Mouse (Mus musculus): ENCODE measurements around the gene Plekhh2.
"Not testable (repeated sequence)": the region's sequence is repeated elsewhere in the genome, so short reads cannot be mapped to it uniquely, and the experiment has no call there.

Gene Plekhh2

DNA sequence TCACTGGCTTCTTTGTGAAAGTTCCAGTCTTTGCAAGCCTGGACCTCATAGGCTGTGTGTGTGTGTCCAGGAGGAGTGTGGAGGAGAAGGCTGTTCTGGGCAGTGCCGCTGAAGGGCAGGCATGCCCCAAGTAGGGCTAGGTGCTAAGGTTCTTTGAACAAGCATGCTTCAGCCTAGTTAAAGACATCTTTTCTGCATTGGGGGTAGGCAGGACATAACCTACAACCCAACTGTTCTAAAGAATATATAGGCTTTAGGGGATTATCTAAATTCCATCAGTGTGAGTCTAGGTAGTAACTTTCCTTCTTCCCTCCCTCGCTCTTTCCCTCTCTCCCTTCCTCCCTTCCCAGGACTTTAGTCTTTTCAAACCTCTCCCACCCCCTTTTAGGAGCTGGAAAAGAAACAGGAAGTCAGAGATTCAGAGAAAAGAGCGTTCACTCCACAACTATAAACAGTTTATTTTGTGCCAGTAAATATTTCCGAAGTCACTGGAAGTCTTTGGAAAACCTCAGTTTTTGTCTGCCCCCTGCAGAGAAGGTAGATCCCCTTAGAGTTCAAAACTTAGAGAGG is 906 bp downstream of the Plekhh2 start:
- peak; percentile 24 for DNase-seq

DNA sequence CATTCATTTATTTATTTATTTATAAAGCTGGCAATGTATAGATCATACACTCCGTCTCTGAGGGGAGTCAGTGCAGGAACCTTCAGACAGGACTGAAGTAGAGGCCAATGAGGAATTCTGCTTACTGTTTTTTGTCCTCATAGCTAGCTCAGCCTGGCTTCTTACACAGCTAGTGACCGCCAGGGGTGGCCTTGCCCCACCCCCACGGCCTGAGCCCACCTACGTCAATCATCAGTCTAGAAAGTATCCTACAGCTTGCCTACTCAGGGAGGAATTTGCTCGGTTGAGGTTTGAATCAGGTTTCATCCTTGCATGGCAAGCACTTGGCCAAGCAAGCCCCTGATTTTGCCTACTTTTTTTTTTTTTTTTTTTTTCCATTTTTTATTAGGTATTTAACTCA is 4.2 kb downstream of the Plekhh2 start:
- DNase-seq = no peak

DNA sequence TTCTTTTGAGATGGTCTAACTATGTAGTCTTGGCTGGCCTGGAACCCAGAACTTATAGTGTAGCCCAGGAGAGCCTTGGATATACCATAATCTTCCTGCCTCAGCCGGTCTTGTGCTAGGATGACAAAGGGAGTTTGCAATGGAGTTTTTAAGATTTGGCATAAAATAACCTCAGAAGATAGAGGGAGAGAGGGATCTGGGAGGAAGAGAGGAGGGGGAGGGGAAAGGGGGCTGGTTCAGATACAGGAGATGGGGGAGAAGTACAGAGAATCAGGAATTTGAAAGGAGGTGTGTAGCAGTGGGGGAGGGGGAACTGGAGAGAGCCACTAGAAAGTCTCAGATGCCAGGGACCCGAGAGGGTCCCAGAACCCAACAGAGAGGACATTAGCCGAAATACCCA is 7.7 kb downstream of the Plekhh2 start:
- no peak for DNase-seq

DNA sequence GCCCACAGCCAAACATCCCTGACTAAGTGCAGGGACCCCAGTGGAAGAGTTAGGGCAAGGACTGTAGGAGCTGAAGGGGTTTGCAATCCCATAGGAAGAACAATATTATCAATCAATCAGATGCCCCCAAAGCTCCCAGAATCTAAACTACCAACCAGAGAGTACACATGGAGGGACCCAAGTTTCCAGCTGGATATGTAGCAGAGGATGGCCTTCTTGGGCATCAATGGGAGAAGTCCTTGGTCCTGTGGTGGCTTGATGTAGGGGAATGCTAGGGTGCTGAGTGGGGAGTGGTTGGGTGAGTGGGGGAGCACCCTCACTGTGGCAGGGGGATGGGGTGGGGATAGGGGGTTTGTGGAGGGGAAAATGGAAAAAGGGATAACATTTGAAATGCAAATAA is 8.4 kb downstream of the Plekhh2 start:
- DNase-seq = no peak

DNA sequence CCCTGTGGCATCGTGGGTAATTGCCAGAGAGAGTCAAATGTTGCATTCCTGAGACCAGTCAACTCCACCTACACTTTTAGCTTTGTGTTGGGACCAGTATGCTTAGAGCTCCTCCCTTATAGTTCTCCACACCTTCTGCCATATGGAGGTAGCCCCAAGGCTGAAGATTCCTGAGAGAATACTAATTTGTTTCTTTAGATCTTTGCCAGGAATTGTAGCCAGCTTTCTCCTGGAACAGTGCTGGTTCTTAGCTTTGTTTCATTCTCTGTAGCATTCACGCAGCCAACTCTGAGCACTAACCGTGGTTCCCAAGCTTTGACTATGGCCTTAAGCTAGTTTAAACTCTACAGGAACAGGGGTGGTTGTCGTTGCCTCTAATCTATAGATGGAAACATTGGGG is 17.7 kb downstream of the Plekhh2 start:
- no peak for DNase-seq

DNA sequence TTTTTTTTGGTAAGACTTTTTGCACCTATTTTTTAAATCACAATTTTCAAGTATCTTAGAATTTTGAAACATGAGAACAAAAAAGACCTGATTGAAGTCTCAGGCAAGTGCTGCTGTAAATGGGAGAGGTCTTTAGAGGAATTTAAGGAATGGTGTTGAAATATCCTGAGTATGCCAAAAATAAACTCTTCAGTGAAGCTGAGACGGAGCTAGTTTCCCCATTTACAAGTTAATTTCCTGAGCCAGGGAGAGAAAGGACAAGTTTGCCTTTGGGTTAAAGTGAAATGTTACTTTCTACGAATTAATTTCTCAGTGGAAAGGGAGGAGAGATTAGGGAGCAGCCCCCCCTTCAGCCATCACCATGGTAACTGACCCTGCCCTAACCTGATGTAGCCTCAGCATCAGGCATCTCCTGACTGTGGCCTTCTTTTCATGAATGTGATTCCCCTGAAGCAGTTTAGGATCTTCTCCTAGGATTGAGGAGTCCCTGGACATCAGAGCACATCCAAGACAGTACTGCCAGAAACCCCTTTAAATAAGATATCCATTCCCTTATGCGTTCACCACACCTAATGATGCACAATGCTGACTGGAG is 18.6 kb downstream of the Plekhh2 start:
- no peak for DNase-seq

DNA sequence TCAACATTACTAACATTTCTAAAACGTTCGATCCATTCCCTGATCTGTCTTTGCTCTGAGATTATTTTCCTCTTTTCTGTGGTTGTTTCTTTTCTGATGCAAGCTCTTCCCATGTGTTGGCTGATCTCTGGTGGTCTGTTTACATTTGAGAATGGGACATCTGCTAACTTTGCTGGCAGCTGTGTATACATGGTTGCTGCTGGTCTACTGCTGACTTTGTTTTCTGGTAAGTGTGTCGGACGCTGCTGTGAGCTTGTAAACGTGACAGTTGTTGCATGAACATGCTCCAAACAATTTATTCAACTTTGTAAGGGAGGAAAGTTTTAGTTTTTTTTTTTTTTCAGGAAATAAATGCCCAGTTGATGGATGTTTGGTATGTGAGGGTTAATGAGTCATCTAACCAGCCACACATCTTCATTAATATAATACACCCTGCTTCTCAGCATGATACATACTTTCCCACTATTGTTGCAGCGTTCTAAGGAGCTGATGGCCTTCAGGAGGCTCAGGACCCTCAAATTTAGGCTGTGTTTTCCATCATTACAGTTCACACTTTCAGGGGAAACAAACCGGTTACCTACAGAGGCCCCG is 21.3 kb downstream of the Plekhh2 start:
- DNase-seq = peak; percentile 55

DNA sequence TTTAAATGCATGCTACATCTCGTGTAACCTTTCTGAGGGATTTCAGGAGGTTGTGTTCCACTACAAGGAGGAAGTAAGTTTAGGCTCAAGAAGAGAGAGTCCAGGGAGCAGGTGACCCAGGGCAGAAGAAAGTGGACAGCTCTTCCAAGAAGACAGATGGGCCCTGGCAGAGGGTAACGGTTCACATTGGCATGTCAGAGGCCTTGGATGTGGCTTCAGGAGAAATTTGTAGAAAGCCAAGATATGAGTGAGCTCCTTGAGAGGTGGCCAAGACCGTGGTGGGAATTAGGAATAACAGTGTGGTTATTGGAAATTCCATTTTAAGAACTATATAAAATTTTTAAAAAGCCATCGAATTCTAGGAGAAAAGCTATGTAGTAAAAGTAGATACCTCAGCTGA is 22.1 kb downstream of the Plekhh2 start:
- DNase-seq = no peak

DNA sequence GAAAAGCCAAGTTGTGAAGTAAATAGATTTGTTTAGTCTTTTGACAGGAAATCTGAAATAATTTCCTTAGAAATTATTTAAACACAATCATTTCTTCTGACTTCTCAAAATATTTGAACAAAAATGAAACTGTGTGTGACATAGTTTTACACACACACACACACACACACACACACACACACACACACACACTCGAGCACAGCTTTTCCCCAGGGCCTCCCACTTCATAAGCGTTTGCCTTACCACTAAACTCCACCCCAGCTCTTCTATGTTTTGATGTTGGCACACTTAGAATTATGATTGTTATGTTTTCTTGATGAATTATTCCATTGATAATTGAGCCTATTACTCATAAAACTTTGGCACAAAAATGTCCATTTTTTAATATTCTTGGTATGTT is 22.9 kb downstream of the Plekhh2 start:
- DNase-seq = no peak

DNA sequence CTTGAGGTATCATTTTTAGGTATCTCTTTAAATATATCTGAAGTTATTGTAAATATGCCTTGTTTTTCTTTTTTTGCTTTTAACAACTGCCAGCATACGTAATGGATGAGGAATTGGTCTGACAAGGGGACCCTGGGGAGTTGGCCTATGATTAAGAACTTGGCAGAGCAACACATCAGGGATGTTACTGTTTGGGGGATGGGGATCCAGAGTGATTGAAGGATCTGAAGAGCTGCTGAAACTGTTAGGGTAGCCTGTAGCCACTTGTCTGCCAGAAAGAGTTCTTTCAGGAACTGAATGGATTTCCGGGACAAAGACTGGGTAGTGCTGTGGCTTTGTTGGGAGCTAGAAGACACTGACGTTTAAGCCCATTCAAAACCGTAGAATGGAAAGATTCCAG is 23.5 kb downstream of the Plekhh2 start:
- DNase-seq = peak; percentile 52

DNA sequence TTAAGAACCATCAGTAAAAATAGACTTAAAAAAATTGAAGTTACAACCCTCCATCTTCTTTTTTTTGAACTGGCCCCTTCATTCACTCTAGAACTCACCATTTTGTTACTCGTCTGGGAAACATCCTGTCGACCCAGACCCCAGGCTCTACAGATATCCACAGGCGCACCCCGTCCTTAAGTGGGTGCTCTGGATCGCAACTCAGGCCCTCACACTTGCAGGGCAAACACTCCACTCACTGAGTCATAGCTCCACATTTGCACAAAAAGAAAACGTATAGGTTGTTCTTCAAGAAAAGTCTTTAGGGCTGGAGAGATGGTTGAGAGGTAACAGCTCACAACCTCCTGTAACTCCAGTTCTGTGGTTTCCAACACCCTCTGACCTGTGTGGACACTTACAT is 25.6 kb downstream of the Plekhh2 start:
- no peak for DNase-seq

DNA sequence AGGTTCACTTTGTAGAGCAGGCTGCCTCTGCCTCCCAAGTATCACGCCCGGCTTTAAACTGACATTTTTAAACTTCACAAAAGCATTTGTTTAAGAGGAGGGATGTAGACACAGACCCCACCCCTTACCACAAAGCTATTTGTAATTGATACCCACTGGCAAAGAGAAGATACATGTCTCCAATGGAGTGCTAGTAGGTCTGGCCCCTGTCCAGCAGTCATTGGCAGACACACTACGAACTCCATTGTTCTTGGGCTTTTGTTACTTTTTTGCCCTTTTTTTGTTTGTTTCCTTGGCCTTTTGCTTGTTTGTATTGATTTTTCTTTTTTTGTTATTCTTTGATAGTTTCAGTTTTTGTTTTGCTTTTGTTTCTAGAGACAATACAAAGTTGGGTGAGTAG is 26.3 kb downstream of the Plekhh2 start:
- DNase-seq = no peak

DNA sequence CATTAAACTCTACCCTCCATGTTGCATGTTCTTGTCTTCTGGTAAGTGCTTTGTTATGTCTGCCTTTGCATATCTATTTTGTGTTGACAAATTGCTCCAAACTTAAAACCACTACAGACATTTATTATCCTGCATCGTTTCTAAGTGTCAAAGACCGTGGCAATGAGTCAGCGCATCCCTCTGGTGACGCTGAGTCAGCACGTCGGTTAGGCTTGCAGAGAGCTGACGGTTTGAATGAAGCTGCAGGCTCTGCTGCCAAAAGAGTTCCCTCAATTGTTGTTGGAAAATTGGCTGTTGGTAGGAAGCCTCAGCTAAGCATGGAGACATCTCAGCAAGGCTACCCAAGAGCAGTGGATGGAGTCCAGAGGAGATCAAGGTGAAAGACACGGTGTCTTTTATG is 28.9 kb downstream of the Plekhh2 start:
- no peak for DNase-seq

DNA sequence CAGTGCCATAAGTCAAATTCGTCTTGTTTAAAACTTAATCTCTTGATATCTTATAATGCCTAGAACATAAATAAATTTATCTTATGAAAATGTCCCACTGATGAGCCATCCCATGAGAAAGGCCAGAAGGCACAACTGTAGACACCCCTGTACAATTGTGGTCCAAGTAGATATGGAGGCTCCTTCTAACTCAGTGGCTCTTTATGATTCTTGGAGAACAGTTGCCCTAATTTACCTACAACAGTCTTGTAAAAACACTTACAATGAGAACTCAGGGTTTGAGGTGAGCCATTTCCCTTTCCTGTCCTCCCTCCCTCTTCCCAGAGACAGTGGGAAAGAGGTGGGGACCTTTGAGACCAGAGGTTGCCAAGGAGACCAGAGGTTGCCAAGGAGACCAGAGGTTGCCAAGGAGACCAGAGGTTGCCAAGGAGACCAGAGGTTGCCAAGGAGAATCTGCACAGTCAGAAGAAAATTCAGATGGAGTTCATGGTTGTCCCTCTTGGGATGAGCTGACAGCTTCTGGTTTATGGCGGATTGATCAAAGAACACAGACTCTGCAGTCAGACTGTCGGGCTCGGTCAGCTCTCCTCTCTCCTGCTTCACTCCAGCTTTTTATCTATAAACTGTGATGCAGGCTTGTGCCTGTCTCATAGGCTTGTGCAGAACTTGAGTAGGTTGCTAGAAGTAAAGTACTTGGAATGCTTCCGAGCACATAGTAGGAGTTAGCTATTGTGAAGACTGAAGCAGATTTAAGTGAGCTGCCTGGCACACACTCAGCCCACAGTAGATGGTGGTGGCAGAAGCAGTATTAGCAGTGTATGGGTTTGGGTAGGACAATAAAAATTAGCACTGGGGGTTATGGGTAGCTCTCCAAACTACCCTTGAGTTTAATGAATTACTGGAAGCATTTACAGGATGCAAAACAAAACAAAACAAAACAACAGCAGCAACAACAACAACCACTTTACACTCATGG is 39.5 kb downstream of the Plekhh2 start:
- no peak for DNase-seq

DNA sequence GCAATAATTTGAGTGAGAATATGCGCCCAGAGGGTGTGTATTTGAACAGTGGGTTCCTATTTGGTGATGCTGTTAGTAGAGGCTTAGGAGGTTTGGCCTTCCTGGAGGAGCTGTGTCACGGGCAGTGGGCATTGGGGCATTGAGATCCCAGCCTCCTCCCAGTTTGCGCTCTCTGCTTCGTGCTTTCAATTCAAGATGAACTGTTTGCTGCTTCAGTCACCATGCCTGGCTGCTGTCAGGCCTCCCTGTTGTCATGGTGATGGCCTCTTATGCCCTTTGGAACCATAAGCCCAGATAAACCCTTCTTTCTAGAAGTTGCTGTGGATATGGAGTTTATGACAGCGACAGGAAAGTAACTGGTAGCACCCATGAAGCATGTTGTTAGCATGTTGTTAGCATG is 40.5 kb downstream of the Plekhh2 start:
- DNase-seq = no peak

DNA sequence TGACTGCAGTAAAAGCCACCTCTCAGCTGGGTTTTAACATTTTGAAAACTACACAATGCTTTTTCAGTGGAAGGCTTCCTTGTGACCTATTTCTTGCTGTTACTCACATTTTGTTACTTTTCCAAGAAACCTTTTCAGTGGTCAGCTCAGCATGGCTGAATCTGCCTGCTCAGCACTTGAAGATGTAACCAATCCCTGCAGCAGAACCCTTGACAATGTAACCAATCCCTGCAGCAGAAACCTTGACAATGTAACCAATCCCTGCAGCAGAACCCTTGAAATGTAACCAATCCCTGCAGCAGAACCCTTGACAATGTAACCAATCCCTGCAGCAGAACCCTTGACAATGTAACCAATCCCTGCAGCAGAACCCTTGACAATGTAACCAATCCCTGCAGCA is 52.6 kb downstream of the Plekhh2 start:
- DNase-seq = not testable (repeated sequence)

DNA sequence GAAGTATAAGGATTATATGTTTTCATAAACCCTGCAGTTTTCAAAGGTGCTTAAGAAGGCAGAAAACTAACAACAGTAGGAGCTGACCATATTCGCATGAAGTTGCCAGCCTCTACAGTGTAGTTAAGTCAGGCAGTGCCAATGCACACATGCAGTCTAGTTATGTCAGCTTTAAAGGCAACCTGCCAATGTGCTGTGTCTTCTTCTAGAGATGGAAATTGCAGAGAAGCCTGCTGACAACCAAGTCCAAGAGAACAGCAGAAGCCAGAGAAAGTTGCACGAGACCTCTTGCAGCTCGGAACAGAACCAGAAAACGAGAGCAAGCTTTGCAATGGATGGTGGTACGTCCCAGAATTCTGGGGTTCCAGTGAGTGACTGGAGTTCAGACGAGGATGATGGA is 54.1 kb downstream of the Plekhh2 start:
- DNase-seq = no peak

DNA sequence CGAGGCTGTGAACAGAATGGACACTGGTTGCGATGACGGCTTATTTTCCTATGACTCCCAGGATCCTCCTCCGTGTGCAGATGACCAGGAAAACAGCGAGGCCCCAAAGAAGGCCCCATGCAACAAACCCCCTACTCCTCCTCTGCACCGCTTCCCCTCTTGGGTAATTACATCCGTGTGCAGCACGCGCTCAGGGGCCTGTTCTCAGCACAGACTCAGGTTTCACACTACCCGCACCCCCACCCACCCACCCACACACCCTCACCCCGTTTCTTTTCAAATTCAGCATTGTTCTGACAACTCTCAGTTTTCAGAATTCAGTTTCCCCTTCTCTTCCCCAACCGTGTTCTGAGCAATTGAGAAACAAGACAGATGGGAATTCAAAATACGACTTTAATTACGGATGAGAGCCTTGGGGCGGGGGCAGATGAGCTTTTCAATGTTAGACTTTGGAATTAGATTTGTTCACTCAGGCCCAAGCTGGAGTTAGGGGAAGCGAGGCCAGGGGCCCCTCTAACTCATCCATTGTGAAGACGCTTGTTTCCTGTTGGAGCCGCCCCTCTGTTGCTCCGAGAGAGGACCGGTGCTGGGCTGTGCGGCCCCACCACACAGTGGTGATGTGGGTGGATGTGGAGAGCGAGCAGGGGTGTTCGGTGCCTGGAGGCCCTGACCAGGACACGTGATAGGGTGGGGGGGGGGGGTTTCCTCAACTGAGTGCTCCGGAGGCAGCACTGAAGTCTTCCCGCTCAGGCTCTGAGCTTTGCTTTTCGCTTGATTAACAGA is 55.3 kb downstream of the Plekhh2 start:
- DNase-seq = no peak

DNA sequence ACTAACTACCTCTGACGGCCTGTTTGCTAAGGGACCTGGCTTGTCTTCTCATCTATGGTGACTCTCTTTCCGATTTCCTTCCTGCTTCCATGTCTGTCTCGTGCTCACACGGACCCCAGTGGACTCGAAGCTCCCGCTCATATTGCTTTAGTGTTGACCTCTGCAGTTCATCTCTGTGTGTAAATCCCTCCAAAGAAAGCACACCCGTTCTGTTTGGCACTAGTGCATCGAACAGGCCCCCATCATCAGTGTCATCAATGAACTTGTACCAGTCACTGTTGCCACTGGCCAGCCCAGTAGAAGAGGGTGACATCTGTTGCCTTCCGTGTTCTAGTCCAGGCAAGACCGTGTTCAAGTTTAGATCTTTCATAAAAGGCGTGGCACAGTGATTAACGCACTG is 57.1 kb downstream of the Plekhh2 start:
- DNase-seq = no peak

DNA sequence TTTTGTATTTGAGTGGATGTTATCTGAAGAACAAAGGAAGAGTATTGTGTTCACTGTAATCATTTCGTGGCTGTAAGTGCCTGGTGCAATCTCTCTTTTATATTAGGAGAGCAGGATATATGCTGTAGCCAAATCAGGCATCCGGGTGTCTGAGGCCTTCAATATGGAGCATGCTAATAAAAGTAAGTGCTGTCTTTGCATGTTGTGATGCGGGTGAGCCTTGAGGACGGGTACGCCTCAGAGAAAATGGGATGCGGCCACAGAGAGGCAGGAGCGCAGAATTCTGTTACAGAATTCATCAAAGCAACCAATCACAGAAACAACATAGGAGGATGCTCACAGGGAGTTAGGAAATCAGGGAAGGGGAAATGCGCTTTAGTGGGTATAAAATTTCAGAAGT is 58.1 kb downstream of the Plekhh2 start:
- DNase-seq = no peak

DNA sequence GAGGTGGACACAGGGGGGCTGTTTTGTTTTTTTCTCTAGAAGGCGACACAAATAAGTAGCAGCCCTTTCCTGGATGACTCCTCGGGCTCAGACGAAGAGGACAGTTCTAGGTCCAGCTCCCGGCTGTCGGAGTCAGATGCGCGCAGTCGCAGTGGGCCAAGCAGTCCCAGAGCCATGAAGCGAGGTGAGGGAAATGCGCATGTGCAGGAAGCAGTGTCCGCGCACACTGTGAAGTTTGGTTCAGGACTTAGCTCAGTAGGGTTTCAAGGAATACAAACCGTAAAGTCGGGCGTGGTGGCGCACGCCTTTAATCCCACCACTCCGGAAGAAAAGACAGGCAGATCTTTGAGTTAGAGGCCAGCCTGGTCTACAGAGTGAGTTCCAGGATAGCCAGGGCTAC is 59.9 kb downstream of the Plekhh2 start:
- DNase-seq = no peak

DNA sequence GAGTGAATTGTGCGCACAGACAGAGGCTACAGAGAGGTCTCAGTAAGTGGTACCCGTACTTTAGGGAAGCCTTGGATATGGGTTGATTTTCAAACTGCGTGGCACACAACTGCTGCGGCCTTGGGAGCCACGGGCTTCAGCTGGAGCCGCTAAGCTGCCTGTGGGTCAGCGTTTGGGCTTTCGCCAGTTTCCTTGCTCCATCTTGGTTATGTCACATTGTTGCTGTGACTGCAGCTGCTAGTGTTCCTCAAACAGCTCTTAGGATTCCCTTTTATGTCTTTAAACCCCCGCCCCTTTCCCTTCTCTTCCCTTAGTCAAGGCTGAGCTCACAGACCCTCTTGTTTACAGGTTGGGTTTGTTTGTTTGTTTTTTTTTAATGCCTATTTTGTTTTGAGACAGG is 61.6 kb downstream of the Plekhh2 start:
- peak; percentile 69 for DNase-seq

DNA sequence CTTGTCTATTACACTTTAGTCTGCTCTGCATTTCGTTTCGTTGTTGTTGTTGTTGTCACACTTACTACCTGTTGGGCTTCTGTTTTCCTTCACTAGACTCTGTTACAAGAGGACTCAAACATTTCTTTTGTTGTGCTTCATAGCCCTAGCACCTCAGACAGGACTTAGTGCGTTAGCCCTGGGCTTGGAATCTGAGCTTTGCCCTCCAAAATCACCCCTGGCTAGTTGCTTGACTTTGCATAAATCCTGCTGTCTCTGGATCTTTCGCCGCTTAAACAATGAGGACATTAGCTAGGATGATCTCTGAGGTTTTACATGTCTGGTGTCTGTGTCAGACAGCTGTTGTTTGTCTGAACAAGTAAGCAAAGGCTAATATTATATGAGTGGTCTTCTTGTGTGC is 62.2 kb downstream of the Plekhh2 start:
- no peak for DNase-seq

Data from lung, postnatal 10 days (tissue).